Mouse (Mus musculus): Measurements from ENCODE around the gene Smim10l2a.
"Not testable (repeated sequence)": the region's sequence is repeated elsewhere in the genome, so short reads cannot be mapped to it uniquely, and the experiment has no call there.

GRCm38 (mm10) chrX:56374431-56375128 lies at the start of gene Smim10l2a:
- TF ChIP-seq POLR2A, CTCF (IDR thresholded peaks at IDR 0.05; ENCODE audit: insufficient read depth, low read depth, low read length): not testable (repeated sequence)
